Comparison of ENCODE assay signal across 10 mouse cellular contexts in genomic region chr10:79700676-79701075, GRCm38 (mm10). TPM values are rescaled to one million over a fixed set of nuclear protein-coding genes. Genes with fewer than 3 reads are reported as not detected.
DNase-seq lines count a peak whose midpoint lies in the region; ATAC-seq and TF ChIP-seq lines count a peak whose summit lies in the region.
"Had no signal": no experiment of that assay in that cellular context is flagged by ENCODE, and none has a peak within 500 bp of the region (broad histone marks: within the 10 kb centered on the region; RNA-seq: fewer than 3 reads in every experiment).

No protein-coding gene starts in this region.

- peaks cover 36% of the 10 kb centered on the region for H3K4me1 ChIP-seq in hindbrain, embryonic 10.5 days (replicated peaks)
- H3K4me1 ChIP-seq in hindbrain, embryonic 11.5 days (replicated peaks; ENCODE audit: control insufficient read depth, insufficient read depth, low read length) = peaks cover 5% of the 10 kb centered on the region; the same call in 1 of the 2 replicates
- H3K4me1 ChIP-seq in midbrain, postnatal 0 days (ENCODE audit: insufficient read depth, low read length) = peaks cover 7% of the 10 kb centered on the region; the same call in 1 of the 2 replicates
- H3K4me1 ChIP-seq in midbrain, embryonic 14.5 days (ENCODE audit: control insufficient read depth, insufficient read depth, low read length) = peaks cover 9% of the 10 kb centered on the region
- peaks cover 36% of the 10 kb centered on the region for H3K4me1 ChIP-seq in intestine, embryonic 15.5 days (replicated peaks)
- peaks cover 8% of the 10 kb centered on the region for H3K4me1 ChIP-seq in stomach, postnatal 0 days (replicated peaks; ENCODE audit: control insufficient read depth, insufficient read depth)

- H3K27ac ChIP-seq in hindbrain, embryonic 10.5 days = peak overlapping the region; percentile 66
- H3K27ac ChIP-seq in hindbrain, embryonic 11.5 days (ENCODE audit: low read depth, low read length) = no peak overlapping the region
- H3K27ac ChIP-seq in midbrain, postnatal 0 days (ENCODE audit: low read depth, low read length) = no peak overlapping the region
- no peak overlapping the region for H3K27ac ChIP-seq in midbrain, embryonic 14.5 days (replicated peaks; ENCODE audit: low read depth, low read length)
- H3K27ac ChIP-seq in intestine, embryonic 15.5 days = peak overlapping the region; percentile 52
- H3K27ac ChIP-seq in stomach, postnatal 0 days (replicated peaks) = peak overlapping the region; percentile 84
- H3K27ac ChIP-seq: macrophage had no signal

- no peaks in the 10 kb centered on the region for H3K9me3 ChIP-seq in hindbrain, embryonic 10.5 days
- H3K9me3 ChIP-seq in hindbrain, embryonic 11.5 days (ENCODE audit: control insufficient read depth, low read length) = no peaks in the 10 kb centered on the region
- no peaks in the 10 kb centered on the region for H3K9me3 ChIP-seq in midbrain, postnatal 0 days (ENCODE audit: low read length)
- H3K9me3 ChIP-seq in midbrain, embryonic 14.5 days (ENCODE audit: control insufficient read depth, low read length) = no peaks in the 10 kb centered on the region
- H3K9me3 ChIP-seq in intestine, embryonic 15.5 days = no peaks in the 10 kb centered on the region
- no peaks in the 10 kb centered on the region for H3K9me3 ChIP-seq in stomach, postnatal 0 days (ENCODE audit: control insufficient read depth, low read length)

- H3K27me3 ChIP-seq in hindbrain, embryonic 10.5 days (ENCODE audit: insufficient read depth, poor library complexity, severe bottlenecking) = no peaks in the 10 kb centered on the region
- H3K27me3 ChIP-seq in hindbrain, embryonic 11.5 days (ENCODE audit: control insufficient read depth, insufficient read depth, low read length) = no peaks in the 10 kb centered on the region
- H3K27me3 ChIP-seq in midbrain, postnatal 0 days (ENCODE audit: insufficient read depth, low read length) = no peaks in the 10 kb centered on the region
- H3K27me3 ChIP-seq in midbrain, embryonic 14.5 days (ENCODE audit: control insufficient read depth, insufficient read depth, low read length) = no peaks in the 10 kb centered on the region
- no peaks in the 10 kb centered on the region for H3K27me3 ChIP-seq in intestine, embryonic 15.5 days (replicated peaks)
- H3K27me3 ChIP-seq in stomach, postnatal 0 days (ENCODE audit: control insufficient read depth, insufficient read depth, low read length) = no peaks in the 10 kb centered on the region

- no peak overlapping the region for H3K9ac ChIP-seq in hindbrain, embryonic 11.5 days (ENCODE audit: low read depth, low read length)
- 0 out of 2 replicates have a peak overlapping the region, but pooled peaks have one; percentile 3 for H3K9ac ChIP-seq in midbrain, postnatal 0 days (replicated peaks; ENCODE audit: low read length, poor library complexity, severe bottlenecking)
- H3K9ac ChIP-seq in midbrain, embryonic 14.5 days (replicated peaks; ENCODE audit: low read length) = no peak overlapping the region
- no peak overlapping the region for H3K9ac ChIP-seq in intestine, embryonic 15.5 days
- H3K9ac ChIP-seq in stomach, postnatal 0 days (ENCODE audit: low read length) = no peak overlapping the region

- no peak for TF ChIP-seq EP300 in stomach, postnatal 0 days (optimal IDR thresholded peaks at IDR 0.05)

- 48% methylated on average over 7 of the region's 7 CpGs for WGBS in hindbrain, embryonic 10.5 days
- 47% methylated on average over 7 of the region's 7 CpGs for whole genome bisulfite sequencing in hindbrain, embryonic 11.5 days
- WGBS in midbrain, postnatal 0 days = 57% methylated on average over 7 of the region's 7 CpGs
- 60% methylated on average over 7 of the region's 7 CpGs for WGBS in midbrain, embryonic 14.5 days
- 31% methylated on average over 7 of the region's 7 CpGs for WGBS in intestine, embryonic 15.5 days
- WGBS in stomach, postnatal 0 days = 27% methylated on average over 7 of the region's 7 CpGs

- H3K4me3 ChIP-seq in hindbrain, embryonic 10.5 days = no peak overlapping the region
- H3K4me3 ChIP-seq in hindbrain, embryonic 11.5 days (ENCODE audit: low read depth, low read length) = no peak overlapping the region
- H3K4me3 ChIP-seq in midbrain, postnatal 0 days (ENCODE audit: low read depth, low read length) = no peak overlapping the region
- no peak overlapping the region for H3K4me3 ChIP-seq in midbrain, embryonic 14.5 days (replicated peaks; ENCODE audit: low read depth, low read length)
- no peak overlapping the region for H3K4me3 ChIP-seq in intestine, embryonic 15.5 days (replicated peaks)
- H3K4me3 ChIP-seq in stomach, postnatal 0 days (ENCODE audit: low read depth, low read length) = no peak overlapping the region

- no peak for ATAC-seq in hindbrain, embryonic 11.5 days (ENCODE audit: low FRiP score)
- ATAC-seq in midbrain, postnatal 0 days (ENCODE audit: low FRiP score) = no peak
- ATAC-seq in midbrain, embryonic 14.5 days (ENCODE audit: low FRiP score, low TSS enrichment) = no peak
- no peak for ATAC-seq in intestine, embryonic 15.5 days
- no peak for ATAC-seq in stomach, postnatal 0 days (ENCODE audit: low FRiP score, low TSS enrichment)

- no peak overlapping the region for H3K4me2 ChIP-seq in hindbrain, embryonic 11.5 days (replicated peaks; ENCODE audit: low read depth, low read length)
- H3K4me2 ChIP-seq in midbrain, postnatal 0 days (ENCODE audit: low read depth, low read length, poor library complexity, severe bottlenecking) = no peak overlapping the region
- H3K4me2 ChIP-seq in midbrain, embryonic 14.5 days (ENCODE audit: low read length) = no peak overlapping the region
- no peak overlapping the region for H3K4me2 ChIP-seq in intestine, embryonic 15.5 days (replicated peaks)
- no peak overlapping the region for H3K4me2 ChIP-seq in stomach, postnatal 0 days (replicated peaks; ENCODE audit: low read depth)

- DNase-seq in hindbrain, embryonic 10.5 days (ENCODE audit: low spot score) = no peak
- no peak for DNase-seq in hindbrain, embryonic 11.5 days (ENCODE audit: low spot score)
- no peak for DNase-seq in midbrain, postnatal 0 days (ENCODE audit: low spot score)
- no peak for DNase-seq in midbrain, embryonic 14.5 days
- no peak for DNase-seq in stomach, postnatal 0 days (ENCODE audit: low spot score)
- no peak for DNase-seq in cerebellum, postnatal 36 days
- DNase-seq: cerebellum, adult 9-11 months; thymus, adult 2 months had no signal

- H3K36me3 ChIP-seq in hindbrain, embryonic 10.5 days = no peaks in the 10 kb centered on the region
- no peaks in the 10 kb centered on the region for H3K36me3 ChIP-seq in hindbrain, embryonic 11.5 days (ENCODE audit: control insufficient read depth, insufficient read depth, low read length)
- no peaks in the 10 kb centered on the region for H3K36me3 ChIP-seq in midbrain, postnatal 0 days (ENCODE audit: insufficient read depth, low read length)
- H3K36me3 ChIP-seq in midbrain, embryonic 14.5 days (ENCODE audit: control insufficient read depth, insufficient read depth, low read length) = no peaks in the 10 kb centered on the region
- H3K36me3 ChIP-seq in intestine, embryonic 15.5 days = no peaks in the 10 kb centered on the region
- no peaks in the 10 kb centered on the region for H3K36me3 ChIP-seq in stomach, postnatal 0 days (ENCODE audit: control insufficient read depth, insufficient read depth, low read length)

- no peak for TF ChIP-seq CTCF in midbrain, postnatal 0 days (IDR thresholded peaks at IDR 0.05)
- TF ChIP-seq CTCF in stomach, postnatal 0 days (IDR thresholded peaks at IDR 0.05; ENCODE audit: low read depth) = no peak

RNA-seq across cellular contexts. Expression of gene Bsg, which starts 3.6 kb away (rescaled TPM):
- polyA plus RNA-seq in hindbrain, embryonic 10.5 days (2016; fragmentation: Nextera tagmentation; extraction: Ambion mirVana) = 657 and 686 TPM in 2 replicates
- 595 and 605 TPM in 2 replicates for polyA plus RNA-seq in hindbrain, embryonic 11.5 days (2014; fragmentation: Nextera tagmentation; extraction: Ambion mirVana)
- total RNA-seq in midbrain, postnatal 0 days (2014; rRNA removed) = 1,054 and 1,082 TPM in 2 replicates
- 1,042 and 1,135 TPM in 2 replicates for polyA plus RNA-seq in midbrain, postnatal 0 days (2015; fragmentation: Nextera tagmentation; extraction: Ambion mirVana)
- 680 and 689 TPM in 2 replicates for polyA plus RNA-seq in midbrain, embryonic 14.5 days (2014; fragmentation: Nextera tagmentation; extraction: Ambion mirVana)
- 1,119 and 1,131 TPM in 2 replicates for polyA plus RNA-seq in intestine, embryonic 15.5 days (2015; fragmentation: Nextera tagmentation; extraction: Ambion mirVana)
- polyA plus RNA-seq in stomach, postnatal 0 days (2015; fragmentation: Nextera tagmentation; extraction: Ambion mirVana) = 1,012 and 1,042 TPM in 2 replicates

RNA-seq across cellular contexts. Expression of gene Gzmm, which starts 11.9 kb away (rescaled TPM):
- polyA plus RNA-seq in hindbrain, embryonic 10.5 days (2016; fragmentation: Nextera tagmentation; extraction: Ambion mirVana) = 0.75 and 1.2 TPM in 2 replicates
- polyA plus RNA-seq in hindbrain, embryonic 11.5 days (2014; fragmentation: Nextera tagmentation; extraction: Ambion mirVana) = 0.42 and 0.73 TPM in 2 replicates
- total RNA-seq in midbrain, postnatal 0 days (2014; rRNA removed) = 0.66 and 0.85 TPM in 2 replicates
- 1.2 and 1.4 TPM in 2 replicates for polyA plus RNA-seq in midbrain, postnatal 0 days (2015; fragmentation: Nextera tagmentation; extraction: Ambion mirVana)
- polyA plus RNA-seq in midbrain, embryonic 14.5 days (2014; fragmentation: Nextera tagmentation; extraction: Ambion mirVana) = 1.1 and 1.5 TPM in 2 replicates
- 0.52 and 0.76 TPM in 2 replicates for polyA plus RNA-seq in intestine, embryonic 15.5 days (2015; fragmentation: Nextera tagmentation; extraction: Ambion mirVana)
- 0.62 and 0.83 TPM in 2 replicates for polyA plus RNA-seq in stomach, postnatal 0 days (2015; fragmentation: Nextera tagmentation; extraction: Ambion mirVana)
- polyA plus RNA-seq: macrophage had no signal

RNA-seq across cellular contexts. Expression of gene Hcn2, which starts 15.8 kb away (rescaled TPM):
- 0.08 and 0.11 TPM in 2 replicates for polyA plus RNA-seq in hindbrain, embryonic 10.5 days (2016; fragmentation: Nextera tagmentation; extraction: Ambion mirVana)
- 0.15 and 0.20 TPM in 2 replicates for polyA plus RNA-seq in hindbrain, embryonic 11.5 days (2014; fragmentation: Nextera tagmentation; extraction: Ambion mirVana)
- total RNA-seq in midbrain, postnatal 0 days (2014; rRNA removed) = 60.9 and 66.1 TPM in 2 replicates
- 5.0 TPM in 2 replicates for polyA plus RNA-seq in midbrain, postnatal 0 days (2015; fragmentation: Nextera tagmentation; extraction: Ambion mirVana)
- polyA plus RNA-seq in midbrain, embryonic 14.5 days (2014; fragmentation: Nextera tagmentation; extraction: Ambion mirVana) = 0.89 and 1.9 TPM in 2 replicates
- 0.18 and 0.23 TPM in 2 replicates for polyA plus RNA-seq in intestine, embryonic 15.5 days (2015; fragmentation: Nextera tagmentation; extraction: Ambion mirVana)
- polyA plus RNA-seq in stomach, postnatal 0 days (2015; fragmentation: Nextera tagmentation; extraction: Ambion mirVana) = 0.28 and 0.38 TPM in 2 replicates

RNA-seq across cellular contexts. Expression of gene Cdc34, which starts 18.7 kb away (rescaled TPM):
- polyA plus RNA-seq in hindbrain, embryonic 10.5 days (2016; fragmentation: Nextera tagmentation; extraction: Ambion mirVana) = 243 and 244 TPM in 2 replicates
- polyA plus RNA-seq in hindbrain, embryonic 11.5 days (2014; fragmentation: Nextera tagmentation; extraction: Ambion mirVana) = 153 and 159 TPM in 2 replicates
- 65.8 and 99.4 TPM in 2 replicates for total RNA-seq in midbrain, postnatal 0 days (2014; rRNA removed)
- polyA plus RNA-seq in midbrain, postnatal 0 days (2015; fragmentation: Nextera tagmentation; extraction: Ambion mirVana) = 72.5 and 75.2 TPM in 2 replicates
- 80.4 and 94.9 TPM in 2 replicates for polyA plus RNA-seq in midbrain, embryonic 14.5 days (2014; fragmentation: Nextera tagmentation; extraction: Ambion mirVana)
- polyA plus RNA-seq in intestine, embryonic 15.5 days (2015; fragmentation: Nextera tagmentation; extraction: Ambion mirVana) = 137 and 144 TPM in 2 replicates
- polyA plus RNA-seq in stomach, postnatal 0 days (2015; fragmentation: Nextera tagmentation; extraction: Ambion mirVana) = 85.3 and 86.9 TPM in 2 replicates

RNA-seq across cellular contexts. Expression of gene Tpgs1, which starts 31.5 kb away (rescaled TPM):
- 66.0 and 76.6 TPM in 2 replicates for polyA plus RNA-seq in hindbrain, embryonic 10.5 days (2016; fragmentation: Nextera tagmentation; extraction: Ambion mirVana)
- polyA plus RNA-seq in hindbrain, embryonic 11.5 days (2014; fragmentation: Nextera tagmentation; extraction: Ambion mirVana) = 69.6 and 70.8 TPM in 2 replicates
- 80.9 and 85.9 TPM in 2 replicates for total RNA-seq in midbrain, postnatal 0 days (2014; rRNA removed)
- polyA plus RNA-seq in midbrain, postnatal 0 days (2015; fragmentation: Nextera tagmentation; extraction: Ambion mirVana) = 139 and 146 TPM in 2 replicates
- 94.4 and 110 TPM in 2 replicates for polyA plus RNA-seq in midbrain, embryonic 14.5 days (2014; fragmentation: Nextera tagmentation; extraction: Ambion mirVana)
- polyA plus RNA-seq in intestine, embryonic 15.5 days (2015; fragmentation: Nextera tagmentation; extraction: Ambion mirVana) = 62.8 and 63.0 TPM in 2 replicates
- polyA plus RNA-seq in stomach, postnatal 0 days (2015; fragmentation: Nextera tagmentation; extraction: Ambion mirVana) = 50.3 and 51.0 TPM in 2 replicates

Comparison
In these comparisons a context has a peak if more than half of its experiments do, and no peak if none do; other contexts are left out.
1. H3K27ac ChIP-seq: peak in hindbrain, embryonic 10.5 days (single experiment), intestine, embryonic 15.5 days (single experiment) and stomach, postnatal 0 days (single experiment); none in hindbrain, embryonic 11.5 days (single experiment), midbrain, postnatal 0 days (single experiment) and midbrain, embryonic 14.5 days (single experiment).